Mouse (Mus musculus) kidney, postnatal 0 days (tissue): ENCODE results near the gene Slc27a3. TPM values are rescaled to one million over a fixed set of nuclear protein-coding genes. Genes with fewer than 3 reads are reported as not detected.

Source experiments
- ATAC-seq: fragments of 200-750 bp; cut with Nextera tagmentation; replicated peaks from 2 replicates; pipeline ENCODE4 v1.8.0; 2017; ENCODE audit warnings: low read depth, moderate number of reproducible peaks, moderate TSS enrichment, moderate library complexity; ENCODE audit not compliant: low FRiP score
- DNase-seq: peaks from one replicate; pipeline ENCODE4 v3.0.0-alpha.2; 2016; ENCODE audit warnings: low spot score
- H3K27ac ChIP-seq: fragments of 300-500 bp; sonication (generic); 2 replicates; pipeline ENCODE4 v1.5.1; 2014; ENCODE audit warnings: mild to moderate bottlenecking
- H3K27me3 ChIP-seq: fragments of 300-500 bp; sonication (generic); 2 replicates; pipeline ENCODE4 v1.6.1; 2014; ENCODE audit warnings: low read length, mixed read lengths; ENCODE audit not compliant: insufficient read depth
- H3K36me3 ChIP-seq: fragments of 300-500 bp; sonication (generic); 2 replicates; pipeline ENCODE4 v1.6.1; 2014; ENCODE audit warnings: low read length, mixed read lengths; ENCODE audit not compliant: insufficient read depth
- H3K4me1 ChIP-seq: fragments of 300-500 bp; sonication (generic); replicated peaks from 2 replicates; pipeline ENCODE4 v1.6.1; 2014; ENCODE audit warnings: antibody characterized with exemption, low read length, mixed read lengths; ENCODE audit not compliant: insufficient read depth
- H3K4me2 ChIP-seq: fragments of 300-500 bp; sonication (generic); 2 replicates; pipeline ENCODE4 v1.6.1; 2014; ENCODE audit warnings: mild to moderate bottlenecking, low read length, moderate library complexity, mixed read lengths
- H3K4me3 ChIP-seq: fragments of 300-500 bp; sonication (generic); replicated peaks from 2 replicates; pipeline ENCODE4 v1.5.1; 2014; ENCODE audit warnings: low read depth, low read length
- H3K9ac ChIP-seq: fragments of 300-500 bp; sonication (generic); 2 replicates; pipeline ENCODE4 v1.6.1; 2014; ENCODE audit warnings: low read depth, low read length
- H3K9me3 ChIP-seq: fragments of 300-500 bp; sonication (generic); replicated peaks from 2 replicates; pipeline ENCODE4 v1.6.1; 2016; ENCODE audit warnings: low read length, inconsistent platforms, mixed read lengths
- CTCF ChIP-seq: IDR thresholded peaks from 2 replicates; pipeline ENCODE4 v1.5.1; 2016; ENCODE audit warnings: antibody characterized with exemption, low read depth, mild to moderate bottlenecking, moderate library complexity
- WGBS: fragments of 180-500 bp; shearing (Covaris S2); extraction: QIAGEN DNeasy Blood & Tissue Kit; methylation state at CpG from one replicate; pipeline ENCODE4 v1.1.7; 2014; 5-methylcytosine and 5-hydroxymethylcytosine counted together
- polyA plus RNA-seq: library from polyadenylated mRNA; unstranded; fragments of >200 nt; fragmentation: Nextera tagmentation; extraction: Ambion mirVana; gene quantifications from 2 replicates; pipeline ENCODE4 v1.2.1, GENCODE M21; 2015

The Slc27a3 gene
- polyA plus RNA-seq, 1 experiment from 2014 or later: 16.1 TPM

DNA sequence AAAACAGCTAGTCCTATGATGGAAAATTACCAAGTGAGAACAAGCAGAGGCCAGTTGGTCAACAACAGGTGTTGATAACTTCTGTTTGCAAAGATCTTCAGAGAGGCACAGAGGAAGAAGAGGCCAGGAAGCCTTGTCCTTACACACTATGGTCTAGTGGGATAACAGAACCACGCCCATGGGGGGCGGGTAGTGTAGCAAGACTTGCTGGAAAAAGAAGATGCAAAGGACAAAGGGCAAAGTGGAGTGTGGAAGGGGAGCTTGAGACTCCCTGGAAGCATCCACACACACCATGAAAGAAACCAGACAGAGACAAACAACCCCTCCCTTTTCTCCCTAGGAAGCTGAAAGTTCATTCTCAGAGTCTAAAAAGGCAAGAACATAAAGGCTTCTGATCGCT is 39.8 kb upstream of the Slc27a3 start:
- H3K4me2 ChIP-seq: no peak overlapping the region
- WGBS: 87% methylated on average over 3 of the region's 3 CpGs
- TF ChIP-seq CTCF: no peak
- H3K4me1 ChIP-seq: peaks cover 21% of the 10 kb centered on the region
- H3K27ac ChIP-seq: no peak overlapping the region
- H3K36me3 ChIP-seq: no peaks in the 10 kb centered on the region
- no peak overlapping the region for H3K9ac ChIP-seq
- DNase-seq: no peak
- H3K27me3 ChIP-seq: no peaks in the 10 kb centered on the region
- no peaks in the 10 kb centered on the region for H3K9me3 ChIP-seq
- no peak overlapping the region for H3K4me3 ChIP-seq
- ATAC-seq: no peak

DNA sequence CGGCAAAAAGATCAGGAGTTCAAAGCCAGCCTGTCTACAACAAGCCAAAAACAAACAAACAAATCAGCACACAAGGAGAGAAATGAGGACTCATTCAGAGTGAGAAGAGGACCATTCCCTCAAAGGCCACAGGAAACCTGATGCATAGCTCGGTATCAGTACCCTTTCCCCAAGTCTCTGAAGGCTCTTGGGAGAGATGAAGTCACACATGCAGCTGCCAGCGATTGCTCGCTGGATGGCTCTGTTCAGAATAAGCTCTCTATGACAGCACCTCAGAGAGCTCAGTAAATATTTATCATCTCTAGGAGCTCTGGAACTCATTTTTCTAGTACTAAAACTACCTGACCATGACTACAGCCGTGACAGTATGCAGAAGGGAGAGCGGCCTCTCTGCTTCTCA is 38.4 kb upstream of the Slc27a3 start:
- WGBS: 71% methylated on average over 6 of the region's 6 CpGs
- ATAC-seq (no peak), DNase-seq (no peak)
- Histone ChIP-seq H3K4me2 (no peak overlapping the region), H3K27me3 (no peaks in the 10 kb centered on the region), H3K27ac (peak overlapping the region; percentile 36; the same call in 1 of the 2 replicates), H3K36me3 (peaks cover 1% of the 10 kb centered on the region; the same call in 1 of the 2 replicates), H3K9me3 (no peaks in the 10 kb centered on the region), H3K4me3 (no peak overlapping the region), H3K9ac (no peak overlapping the region), H3K4me1 (peaks cover 21% of the 10 kb centered on the region)
- TF ChIP-seq CTCF: no peak

DNA sequence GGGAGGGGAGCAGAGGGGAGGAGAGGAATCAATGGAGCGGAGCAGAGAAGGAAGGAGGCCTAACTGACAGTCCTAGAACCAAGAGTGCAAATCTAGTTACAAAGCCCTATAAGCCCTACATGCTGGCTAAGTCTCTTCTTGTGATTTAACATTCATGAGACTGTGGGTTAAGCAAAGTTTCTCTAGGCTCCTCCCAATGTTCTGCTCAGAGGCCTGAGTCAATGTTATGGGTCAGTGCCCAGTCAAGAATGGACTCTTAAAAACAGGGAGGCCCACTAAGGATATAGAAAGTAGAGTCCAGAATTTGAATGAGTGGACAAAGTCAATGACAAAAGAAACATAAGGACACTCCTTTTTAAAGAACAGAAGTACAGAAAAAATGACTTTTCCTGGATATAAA is 37.8 kb upstream of the Slc27a3 start:
- H3K4me2 ChIP-seq: no peak overlapping the region
- ATAC-seq (no peak), DNase-seq (peak; percentile 21)
- no peaks in the 10 kb centered on the region for H3K9me3 ChIP-seq
- H3K27ac ChIP-seq: 0 out of 2 replicates have a peak overlapping the region, but pooled peaks have one; percentile 36
- peaks cover 7% of the 10 kb centered on the region; the same call in 1 of the 2 replicates for H3K36me3 ChIP-seq
- peaks cover 17% of the 10 kb centered on the region for H3K4me1 ChIP-seq
- no peak for TF ChIP-seq CTCF
- 89% methylated on average over 1 of the region's 1 CpGs for WGBS
- no peaks in the 10 kb centered on the region for H3K27me3 ChIP-seq
- H3K9ac ChIP-seq: no peak overlapping the region
- no peak overlapping the region for H3K4me3 ChIP-seq

DNA sequence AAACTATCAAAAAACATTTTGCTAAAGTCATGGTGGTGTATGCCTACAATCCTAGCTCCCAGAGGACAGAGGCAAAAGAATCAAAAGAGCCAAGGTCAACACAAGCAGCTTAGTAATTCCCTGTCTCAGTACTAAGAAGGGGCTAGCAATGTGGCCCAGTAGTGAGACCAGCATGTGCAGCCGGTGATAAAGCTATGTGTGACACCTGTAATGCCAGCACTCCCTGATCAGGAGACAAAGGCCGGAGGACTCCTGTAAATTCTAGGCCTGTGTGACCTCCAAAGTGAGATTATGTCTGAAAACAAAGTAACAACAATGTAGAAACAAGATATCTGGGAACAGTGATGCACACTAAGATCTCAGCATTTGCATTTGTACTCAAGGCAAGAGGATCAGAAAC is 35.8 kb upstream of the Slc27a3 start:
- no peak for ATAC-seq
- H3K4me2 ChIP-seq: no peak overlapping the region
- no peak for TF ChIP-seq CTCF
- H3K27me3 ChIP-seq: no peaks in the 10 kb centered on the region
- H3K36me3 ChIP-seq: peaks cover 17% of the 10 kb centered on the region; the same call in 1 of the 2 replicates
- 0 out of 2 replicates have a peak, but pooled peaks cover 3% of the 10 kb centered on the region for H3K4me1 ChIP-seq
- no peak overlapping the region for H3K9ac ChIP-seq
- no peak overlapping the region for H3K4me3 ChIP-seq
- H3K9me3 ChIP-seq: no peaks in the 10 kb centered on the region
- no peak for DNase-seq
- 86% methylated on average over 2 of the region's 2 CpGs for WGBS
- no peak overlapping the region; the same call in 1 of the 2 replicates for H3K27ac ChIP-seq

DNA sequence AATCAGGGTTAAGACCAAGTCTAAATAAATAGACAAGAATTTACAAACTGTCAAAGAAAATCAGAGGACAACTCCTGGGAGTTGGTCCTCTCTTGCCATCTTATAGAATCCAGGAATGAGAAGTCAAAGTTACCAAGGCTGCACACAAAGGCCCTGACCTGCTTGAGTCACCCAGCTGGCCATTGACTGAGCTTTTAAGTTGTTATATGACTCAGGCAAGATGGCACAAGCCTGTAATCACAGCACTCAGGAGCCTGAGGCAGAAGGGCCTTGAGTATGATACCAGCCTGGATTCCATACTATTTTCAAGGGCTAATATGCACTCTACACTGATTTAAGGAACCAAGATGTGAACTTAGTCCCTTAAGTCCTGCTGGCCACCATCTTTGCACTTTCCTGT is 33.8 kb upstream of the Slc27a3 start:
- Histone ChIP-seq H3K9ac (no peak overlapping the region), H3K4me3 (no peak overlapping the region), H3K4me2 (no peak overlapping the region), H3K27me3 (no peaks in the 10 kb centered on the region), H3K4me1 (0 out of 2 replicates have a peak, but pooled peaks cover 3% of the 10 kb centered on the region), H3K9me3 (no peaks in the 10 kb centered on the region), H3K27ac (no peak overlapping the region), H3K36me3 (peaks cover 31% of the 10 kb centered on the region; the same call in 1 of the 2 replicates)
- no peak for TF ChIP-seq CTCF
- no peak for ATAC-seq
- no peak for DNase-seq

DNA sequence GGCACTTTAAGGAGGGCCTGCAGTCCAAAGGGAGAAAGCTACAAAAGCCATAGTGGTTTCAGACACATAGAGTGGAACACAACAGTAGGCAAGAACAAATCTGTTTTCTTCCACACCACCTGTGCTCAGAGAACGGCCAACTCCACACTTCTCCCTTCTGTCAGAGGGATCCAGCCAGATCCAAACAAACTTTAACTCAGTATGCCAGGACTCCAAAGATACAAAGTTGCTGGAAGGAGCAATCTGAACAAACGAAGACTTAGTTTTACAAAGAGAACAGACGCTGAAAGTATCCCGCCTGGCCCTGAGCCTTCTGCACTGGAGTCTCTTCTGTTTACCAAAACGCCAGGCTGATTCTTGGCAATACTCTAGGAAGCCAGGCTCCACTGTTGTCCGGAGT is 31.0 kb upstream of the Slc27a3 start:
- Histone ChIP-seq H3K9ac (no peak overlapping the region), H3K4me3 (no peak overlapping the region), H3K27ac (no peak overlapping the region), H3K9me3 (no peaks in the 10 kb centered on the region), H3K27me3 (no peaks in the 10 kb centered on the region), H3K4me1 (no peaks in the 10 kb centered on the region), H3K4me2 (no peak overlapping the region), H3K36me3 (peaks cover 47% of the 10 kb centered on the region)
- 95% methylated on average over 6 of the region's 6 CpGs for WGBS
- DNase-seq (no peak), ATAC-seq (no peak)
- no peak for TF ChIP-seq CTCF

DNA sequence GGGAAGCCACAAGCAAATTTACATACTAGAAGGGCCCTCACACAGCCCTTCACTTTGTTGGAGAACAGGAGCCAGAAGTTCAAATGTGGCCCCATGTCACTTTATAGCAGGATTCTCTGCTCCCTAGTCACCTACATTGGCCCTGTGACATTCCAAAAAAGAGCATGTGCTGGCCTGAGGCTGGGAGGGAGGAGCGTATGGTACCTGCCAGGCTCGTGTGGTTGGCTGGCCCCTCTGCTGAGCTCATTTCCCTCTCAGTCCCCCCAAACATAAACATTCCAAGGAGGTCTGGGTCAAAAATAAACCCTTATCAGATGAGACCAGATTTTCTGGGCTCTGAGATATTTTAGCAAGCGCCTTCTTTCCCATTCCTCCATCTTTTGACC is 23.3 kb upstream of the Slc27a3 start:
- Histone ChIP-seq H3K4me2 (no peak overlapping the region), H3K27me3 (no peaks in the 10 kb centered on the region), H3K9ac (0 out of 2 replicates have a peak overlapping the region, but pooled peaks have one; percentile 27), H3K4me3 (no peak overlapping the region), H3K9me3 (no peaks in the 10 kb centered on the region), H3K27ac (no peak overlapping the region), H3K4me1 (no peaks in the 10 kb centered on the region), H3K36me3 (peaks cover 57% of the 10 kb centered on the region)
- 63% methylated on average over 3 of the region's 3 CpGs for WGBS
- no peak for TF ChIP-seq CTCF
- no peak for DNase-seq
- ATAC-seq: no peak
